Mouse (Mus musculus) kidney, postnatal 0 days (tissue): ENCODE results near the gene Igfals. TPM values are rescaled to one million over a fixed set of nuclear protein-coding genes. Genes with fewer than 3 reads are reported as not detected.

ENCODE experiments used
- ATAC-seq: fragments of 200-750 bp; cut with Nextera tagmentation; replicated peaks from 2 replicates; pipeline ENCODE4 v1.8.0; 2017; ENCODE audit warnings: low read depth, moderate number of reproducible peaks, moderate TSS enrichment, moderate library complexity; ENCODE audit not compliant: low FRiP score
- DNase-seq: peaks from one replicate; pipeline ENCODE4 v3.0.0-alpha.2; 2016; ENCODE audit warnings: low spot score
- H3K27ac ChIP-seq: fragments of 300-500 bp; sonication (generic); 2 replicates; pipeline ENCODE4 v1.5.1; 2014; ENCODE audit warnings: mild to moderate bottlenecking
- H3K27me3 ChIP-seq: fragments of 300-500 bp; sonication (generic); 2 replicates; pipeline ENCODE4 v1.6.1; 2014; ENCODE audit warnings: low read length, mixed read lengths; ENCODE audit not compliant: insufficient read depth
- H3K36me3 ChIP-seq: fragments of 300-500 bp; sonication (generic); 2 replicates; pipeline ENCODE4 v1.6.1; 2014; ENCODE audit warnings: low read length, mixed read lengths; ENCODE audit not compliant: insufficient read depth
- H3K4me1 ChIP-seq: fragments of 300-500 bp; sonication (generic); replicated peaks from 2 replicates; pipeline ENCODE4 v1.6.1; 2014; ENCODE audit warnings: antibody characterized with exemption, low read length, mixed read lengths; ENCODE audit not compliant: insufficient read depth
- H3K4me2 ChIP-seq: fragments of 300-500 bp; sonication (generic); 2 replicates; pipeline ENCODE4 v1.6.1; 2014; ENCODE audit warnings: mild to moderate bottlenecking, low read length, moderate library complexity, mixed read lengths
- H3K4me3 ChIP-seq: fragments of 300-500 bp; sonication (generic); replicated peaks from 2 replicates; pipeline ENCODE4 v1.5.1; 2014; ENCODE audit warnings: low read depth, low read length
- H3K9ac ChIP-seq: fragments of 300-500 bp; sonication (generic); 2 replicates; pipeline ENCODE4 v1.6.1; 2014; ENCODE audit warnings: low read depth, low read length
- H3K9me3 ChIP-seq: fragments of 300-500 bp; sonication (generic); replicated peaks from 2 replicates; pipeline ENCODE4 v1.6.1; 2016; ENCODE audit warnings: low read length, inconsistent platforms, mixed read lengths
- CTCF ChIP-seq: IDR thresholded peaks from 2 replicates; pipeline ENCODE4 v1.5.1; 2016; ENCODE audit warnings: antibody characterized with exemption, low read depth, mild to moderate bottlenecking, moderate library complexity
- WGBS: fragments of 180-500 bp; shearing (Covaris S2); extraction: QIAGEN DNeasy Blood & Tissue Kit; methylation state at CpG from one replicate; pipeline ENCODE4 v1.1.7; 2014; 5-methylcytosine and 5-hydroxymethylcytosine counted together
- polyA plus RNA-seq: library from polyadenylated mRNA; unstranded; fragments of >200 nt; fragmentation: Nextera tagmentation; extraction: Ambion mirVana; gene quantifications from 2 replicates; pipeline ENCODE4 v1.2.1, GENCODE M21; 2015

The Igfals gene
- polyA plus RNA-seq: 6.8 and 8.2 TPM in 2 replicates

DNA sequence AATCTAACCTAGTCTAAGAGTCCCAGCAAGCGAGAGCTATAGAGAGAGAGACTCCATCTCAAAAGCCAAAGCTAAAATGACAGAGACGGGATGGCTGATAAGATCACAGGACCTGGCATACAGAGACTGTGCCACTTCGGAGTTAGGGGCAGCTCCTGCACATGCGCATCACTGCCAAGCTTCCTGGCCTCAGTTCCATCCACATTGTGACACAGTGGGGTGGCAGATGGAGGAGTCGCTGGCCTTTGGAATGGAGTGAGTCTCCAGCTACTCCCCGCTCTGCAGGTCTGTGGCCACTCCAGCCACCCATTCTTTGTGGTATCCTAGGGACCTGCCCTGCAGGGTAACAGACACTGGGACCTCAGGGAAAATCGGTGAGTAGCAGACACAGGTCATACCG, at the start of gene Igfals:
Igfals (plus strand) TSS at position 222 of the 400 bp plus-strand sequence.
- Histone ChIP-seq H3K27me3 (no peaks in the 10 kb centered on the region), H3K9ac (no peak within 1 kb of the TSS), H3K36me3 (peaks cover 33% of the 10 kb centered on the region), H3K9me3 (no peaks in the 10 kb centered on the region), H3K27ac (no peak within 1 kb of the TSS), H3K4me1 (no peaks in the 10 kb centered on the region), H3K4me2 (no peak within 1 kb of the TSS), H3K4me3 (no peak within 1 kb of the TSS)
- 91% methylated on average over 8 of the region's 8 CpGs for WGBS
- TF ChIP-seq CTCF: no peak
- DNase-seq: no peak
- ATAC-seq: no peak

DNA sequence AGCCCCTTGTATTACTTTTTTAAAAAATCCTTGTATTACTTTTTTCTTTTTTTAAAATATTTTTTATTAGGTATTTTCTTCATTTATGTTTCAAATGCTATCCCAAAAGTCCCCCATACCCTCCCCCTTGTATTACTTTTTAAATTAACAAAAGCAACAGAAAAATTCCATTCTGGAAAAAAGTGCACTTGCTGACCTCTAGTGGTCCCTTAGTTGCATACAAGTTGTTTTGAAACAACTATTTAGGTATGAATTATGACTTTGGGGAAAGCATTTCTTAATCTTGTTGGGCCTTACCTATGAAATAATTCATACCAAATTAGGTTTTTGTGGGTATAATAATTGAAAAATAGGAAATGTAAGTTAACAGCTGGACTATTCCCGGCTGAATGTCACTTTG, 48.3 kb upstream of the Igfals start:
- H3K9ac ChIP-seq: no peak overlapping the region
- no peak overlapping the region for H3K4me3 ChIP-seq
- ATAC-seq: no peak
- no peaks in the 10 kb centered on the region for H3K36me3 ChIP-seq
- no peaks in the 10 kb centered on the region for H3K27me3 ChIP-seq
- H3K27ac ChIP-seq: no peak overlapping the region
- TF ChIP-seq CTCF: peak; percentile 69
- peak; percentile 60 for DNase-seq
- H3K4me1 ChIP-seq: no peaks in the 10 kb centered on the region
- 40% methylated on average over 1 of the region's 1 CpGs for WGBS
- no peaks in the 10 kb centered on the region for H3K9me3 ChIP-seq
- H3K4me2 ChIP-seq: no peak overlapping the region

DNA sequence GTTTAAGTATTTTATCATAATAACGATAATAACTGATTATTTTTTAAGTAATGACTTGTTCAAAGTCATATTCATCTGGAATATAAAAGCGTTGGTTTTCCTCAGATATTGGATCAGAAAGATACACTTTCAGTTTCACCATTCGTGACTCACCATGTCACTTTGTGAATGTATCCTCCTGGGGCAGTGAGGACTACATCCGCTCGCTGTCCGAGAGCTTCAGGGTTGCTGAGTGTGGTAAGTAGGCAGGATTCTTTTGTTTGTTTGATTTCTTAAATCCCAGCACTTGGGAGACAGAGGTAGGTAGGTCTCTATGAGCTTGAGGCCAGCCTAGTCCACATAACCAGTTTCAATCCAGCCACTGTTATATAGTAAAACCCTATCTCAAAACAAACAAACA, 47.6 kb upstream of the Igfals start:
- TF ChIP-seq CTCF: no peak
- Histone ChIP-seq H3K4me2 (no peak overlapping the region), H3K27ac (no peak overlapping the region), H3K4me1 (no peaks in the 10 kb centered on the region), H3K4me3 (no peak overlapping the region), H3K9me3 (no peaks in the 10 kb centered on the region), H3K9ac (no peak overlapping the region), H3K36me3 (no peaks in the 10 kb centered on the region), H3K27me3 (no peaks in the 10 kb centered on the region)
- DNase-seq (no peak), ATAC-seq (no peak)
- 48% methylated on average over 6 of the region's 6 CpGs for WGBS

DNA sequence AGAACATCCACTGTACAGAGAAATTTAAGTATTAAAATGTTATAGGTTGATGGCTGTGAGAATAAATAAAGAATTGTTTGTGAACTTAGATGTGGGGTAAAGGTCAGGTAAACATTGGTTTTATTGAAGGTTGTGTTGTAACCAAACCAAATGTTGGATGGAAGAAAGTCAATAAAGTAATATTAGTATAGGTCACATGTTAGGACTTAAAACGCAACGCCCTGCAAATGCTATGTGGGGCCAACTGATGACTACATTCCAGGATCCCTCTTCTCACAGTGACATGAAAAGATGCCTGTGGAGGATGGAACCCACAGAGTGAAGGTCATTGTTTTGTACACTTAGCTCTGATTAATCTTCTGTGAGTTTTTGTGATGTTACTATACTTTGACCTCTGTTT, 46.3 kb upstream of the Igfals start:
- Histone ChIP-seq H3K36me3 (no peaks in the 10 kb centered on the region), H3K27ac (no peak overlapping the region), H3K4me1 (no peaks in the 10 kb centered on the region), H3K4me3 (no peak overlapping the region), H3K9me3 (no peaks in the 10 kb centered on the region), H3K27me3 (no peaks in the 10 kb centered on the region), H3K9ac (no peak overlapping the region), H3K4me2 (no peak overlapping the region)
- no peak for TF ChIP-seq CTCF
- ATAC-seq (no peak), DNase-seq (no peak)
- 72% methylated on average over 2 of the region's 2 CpGs for WGBS

DNA sequence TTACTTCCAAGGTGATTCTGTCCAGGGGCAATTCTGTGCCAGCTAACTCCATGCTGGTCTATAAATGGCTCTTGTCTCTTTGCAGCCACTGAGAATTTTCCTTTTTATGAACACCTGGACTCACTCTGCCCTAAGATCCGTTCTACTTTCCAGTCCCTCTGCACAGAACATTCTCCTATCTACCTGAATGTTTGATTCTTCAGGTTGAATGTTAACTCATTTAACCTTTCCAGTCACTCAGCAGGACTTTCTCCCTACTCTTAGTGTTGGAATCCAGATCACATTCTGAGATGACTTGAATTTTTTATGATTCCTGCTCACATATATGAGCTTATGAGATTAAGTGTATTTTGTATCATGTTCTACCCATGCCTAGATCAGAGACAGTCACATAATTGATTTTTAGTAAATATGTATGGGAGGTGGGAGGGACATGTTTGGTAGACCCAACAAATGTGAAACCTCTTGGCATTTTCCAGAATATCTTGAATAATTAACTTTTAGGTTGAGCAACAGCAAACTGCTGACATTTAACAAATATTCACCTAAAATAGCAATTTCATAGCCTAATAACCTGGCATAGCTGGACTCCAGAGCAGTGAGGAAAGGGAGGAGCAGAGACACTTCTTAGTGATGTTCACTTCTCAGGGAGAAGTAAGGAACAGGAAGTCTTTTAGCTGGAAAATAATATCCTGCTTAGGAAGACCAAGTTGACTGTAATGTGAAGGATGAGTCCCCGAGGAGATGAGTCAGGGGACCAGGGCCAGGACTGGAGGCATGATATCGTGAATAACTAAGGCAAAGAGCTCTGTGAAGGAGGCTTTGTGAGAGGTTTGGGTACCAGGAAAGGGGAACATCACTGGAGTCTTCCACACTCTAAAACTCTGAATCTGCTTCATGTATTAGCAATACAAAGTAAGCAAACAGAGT, 44.2 kb upstream of the Igfals start:
- Histone ChIP-seq H3K4me1 (no peaks in the 10 kb centered on the region), H3K36me3 (no peaks in the 10 kb centered on the region), H3K27me3 (0 out of 2 replicates have a peak, but pooled peaks cover 2% of the 10 kb centered on the region), H3K27ac (no peak overlapping the region), H3K4me3 (no peak overlapping the region), H3K9ac (no peak overlapping the region), H3K9me3 (no peaks in the 10 kb centered on the region), H3K4me2 (no peak overlapping the region)
- ATAC-seq (no peak), DNase-seq (no peak)
- TF ChIP-seq CTCF: no peak
- WGBS: 55% methylated on average over 3 of the region's 3 CpGs

DNA sequence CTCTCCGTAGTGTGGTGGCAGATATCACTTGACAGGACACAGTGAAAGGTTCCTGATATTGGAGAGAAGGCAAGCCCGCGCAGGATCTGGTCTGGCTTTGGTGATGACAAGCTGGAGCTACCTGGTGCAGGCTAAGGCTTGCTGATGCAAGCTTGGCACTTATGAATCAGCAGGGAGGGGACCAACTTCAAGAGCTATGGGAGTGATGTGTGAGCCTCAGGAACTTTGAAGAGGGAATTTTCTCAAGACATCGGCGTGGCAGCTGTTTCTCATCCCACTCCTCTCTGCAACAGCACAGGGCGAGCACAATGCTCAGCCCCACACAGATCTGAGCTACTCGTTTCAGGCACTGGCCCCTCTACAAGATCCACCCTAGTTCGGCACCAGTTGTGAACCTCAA, 26.0 kb upstream of the Igfals start, which contains the start of gene Hagh:
Hagh (plus strand) TSS at position 302 of the 400 bp plus-strand sequence.
- 63% methylated on average over 8 of the region's 8 CpGs for WGBS
- Histone ChIP-seq H3K27me3 (no peaks in the 10 kb centered on the region), H3K9ac (no peak within 1 kb of the TSS), H3K27ac (no peak within 1 kb of the TSS), H3K4me1 (no peaks in the 10 kb centered on the region), H3K4me2 (no peak within 1 kb of the TSS), H3K36me3 (no peaks in the 10 kb centered on the region), H3K4me3 (no peak within 1 kb of the TSS), H3K9me3 (no peaks in the 10 kb centered on the region)
- TF ChIP-seq CTCF: no peak
- DNase-seq (no peak), ATAC-seq (0 out of 2 replicates have a peak, but pooled peaks have one; percentile 36)
